Mouse (Mus musculus) left cerebral cortex, postnatal 4 days (tissue): ENCODE data around the gene Gm6871. TPM values are rescaled to one million over a fixed set of nuclear protein-coding genes. Genes with fewer than 3 reads are reported as not detected.

Experiments
- total RNA-seq, 2 experiments: library from RNA; stranded (reverse); gene quantifications; 2 replicates each; pipeline ENCODE4 v1.2.3; 2021

Gm6871 gene
- total RNA-seq, 2 experiments from 2014 or later = not detected

Other genes with a start within 250 kb of the Gm6871 start
- 1 to 10 TPM; 7.0 to 7.9 TPM for gene AI987944, start 180.3 kb downstream of the Gm6871 start, total RNA-seq
- gene Vmn2r57, start 125.0 kb downstream of the Gm6871 start, total RNA-seq = under 1 TPM; 0.24 to 0.30 TPM
- under 1 TPM; 0.12 to 0.32 TPM for gene Gm20449, start 74.2 kb downstream of the Gm6871 start, total RNA-seq
- 1 to 10 TPM; 8.3 to 8.8 TPM for gene AW146154, start 73.8 kb downstream of the Gm6871 start, total RNA-seq
- 10 to 100 TPM; 28.7 to 30.7 TPM for gene 2610021A01Rik, start 25.6 kb upstream of the Gm6871 start, total RNA-seq
- gene Zfp788, start 59.5 kb upstream of the Gm6871 start, total RNA-seq = 10 to 100 TPM; 32.1 to 35.0 TPM